Mouse (Mus musculus) kidney, postnatal 4 days (tissue): Measurements from ENCODE around the gene Mettl7a2.
"Not testable (repeated sequence)": the region's sequence is repeated elsewhere in the genome, so short reads cannot be mapped to it uniquely, and the experiment has no call there.

Experiments used
- DNase-seq, 2 experiments: peaks; one replicate each; pipeline ENCODE4 v3.0.0; 2021; ENCODE audit warnings: mixed read lengths in 2 of 2

The Mettl7a2 gene

DNA sequence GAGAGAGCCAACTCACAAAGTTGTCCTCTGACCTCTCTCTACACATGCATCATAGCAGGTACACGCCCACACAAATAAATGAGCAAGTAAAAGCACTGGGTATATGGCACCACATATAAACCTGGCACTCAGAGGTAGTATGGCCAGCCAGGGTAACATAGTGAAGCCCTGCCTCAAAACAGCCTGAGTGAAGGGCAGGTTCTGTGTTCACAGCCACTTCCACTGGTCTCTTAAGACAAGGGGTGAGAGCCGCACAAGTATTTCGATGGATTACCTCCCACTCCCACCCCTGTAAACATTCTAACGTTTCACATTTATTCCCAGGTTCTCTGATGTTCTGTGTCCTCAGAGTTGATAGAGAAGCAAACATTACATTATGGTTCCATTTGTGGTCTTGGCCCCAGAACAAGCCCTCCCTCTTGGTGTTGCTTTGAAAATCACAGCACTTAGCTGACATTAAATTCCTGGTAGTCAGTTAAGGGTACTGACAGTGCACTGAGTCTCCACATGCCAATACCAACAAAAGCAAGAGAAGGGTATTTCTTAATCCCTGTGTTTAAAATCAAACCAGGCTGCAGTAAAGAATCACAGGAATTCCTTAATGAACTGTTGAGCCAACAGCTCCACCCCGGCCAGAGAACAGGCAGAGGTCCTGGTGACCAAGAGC, 11.6 kb upstream of the Mettl7a2 start:
- not testable (repeated sequence) for DNase-seq

- no peak for DNase-seq
Observed at GRCm38 (mm10) chr15:100345484-100345883, 7.5 kb upstream of the Mettl7a2 start.

GRCm38 (mm10) chr15:100346761-100347160, 6.2 kb upstream of the Mettl7a2 start:
- DNase-seq, result peak; percentile 63 to 80

DNA sequence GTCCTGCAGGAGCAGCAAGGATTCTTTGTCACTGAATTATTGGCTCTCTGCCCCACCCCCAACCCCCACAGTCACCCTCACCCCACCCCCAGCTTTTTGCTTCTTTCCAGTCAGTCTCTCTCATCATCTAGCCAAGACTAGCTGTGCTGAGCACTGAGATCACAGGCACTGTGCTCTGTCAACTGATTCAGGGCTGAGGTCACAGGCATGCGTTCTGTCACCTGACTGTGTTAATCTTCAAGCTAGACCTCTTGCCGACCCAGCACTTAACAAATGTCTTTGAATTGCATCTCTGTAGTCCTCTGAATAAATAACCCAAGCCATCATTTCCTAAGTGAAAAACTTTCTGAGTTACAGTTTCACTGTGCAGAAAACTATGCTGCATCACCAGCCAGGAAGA, 3.5 kb upstream of the Mettl7a2 start:
- peak; percentile 38 to 63 for DNase-seq

GRCm38 (mm10) chr15:100351501-100352060, 1.4 kb upstream of the Mettl7a2 start:
- DNase-seq, result peak in 1 of 2 experiments; percentile 33

DNA sequence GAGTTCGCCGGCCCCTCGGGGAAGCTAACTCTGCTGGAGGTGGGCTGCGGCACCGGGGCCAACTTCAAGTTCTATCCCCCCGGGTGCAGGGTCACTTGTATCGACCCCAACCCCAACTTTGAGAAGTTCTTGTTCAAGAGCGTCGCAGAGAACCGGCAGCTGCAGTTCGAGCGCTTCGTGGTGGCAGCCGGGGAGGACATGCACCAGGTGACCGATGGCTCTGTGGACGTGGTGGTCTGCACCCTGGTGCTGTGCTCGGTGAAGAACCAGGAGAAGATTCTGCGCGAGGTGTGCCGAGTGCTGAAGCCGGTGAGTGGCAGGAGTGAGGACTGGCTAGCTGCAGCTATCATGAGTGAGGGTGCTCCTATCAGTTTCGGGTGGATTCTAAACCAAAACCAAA, 399 bp downstream of the Mettl7a2 start:
- DNase-seq, result not testable (repeated sequence)

GRCm38 (mm10) chr15:100355876-100356275, 2.9 kb downstream of the Mettl7a2 start:
- no peak for DNase-seq

- no peak for DNase-seq
Observed at GRCm38 (mm10) chr15:100364242-100364641, 11.2 kb downstream of the Mettl7a2 start, which contains the start of gene Higd1c. Higd1c (plus strand) TSS chr15:100364542.

- DNase-seq, result not testable (repeated sequence)
Observed at GRCm38 (mm10) chr15:100365967-100366366, 13.0 kb downstream of the Mettl7a2 start.

DNA sequence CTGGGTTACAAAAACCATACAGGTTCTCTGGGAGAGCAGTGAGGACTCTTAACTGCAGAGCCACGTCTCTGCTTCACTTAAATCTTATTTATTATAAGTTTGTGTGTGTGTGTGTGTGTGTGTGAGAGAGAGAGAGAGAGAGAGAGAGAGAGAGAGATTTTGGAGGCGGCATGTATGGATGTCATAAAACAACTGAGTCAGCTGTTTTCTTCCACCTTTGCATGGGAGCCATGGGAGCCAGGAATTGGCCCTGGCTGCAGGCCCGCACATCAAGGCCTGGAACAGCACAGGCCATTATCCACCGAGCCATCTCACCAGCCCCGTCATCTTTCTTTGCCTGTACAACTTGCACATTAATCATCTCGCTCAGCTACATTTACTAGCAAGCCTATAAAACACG, 14.1 kb downstream of the Mettl7a2 start:
- no peak for DNase-seq

DNA sequence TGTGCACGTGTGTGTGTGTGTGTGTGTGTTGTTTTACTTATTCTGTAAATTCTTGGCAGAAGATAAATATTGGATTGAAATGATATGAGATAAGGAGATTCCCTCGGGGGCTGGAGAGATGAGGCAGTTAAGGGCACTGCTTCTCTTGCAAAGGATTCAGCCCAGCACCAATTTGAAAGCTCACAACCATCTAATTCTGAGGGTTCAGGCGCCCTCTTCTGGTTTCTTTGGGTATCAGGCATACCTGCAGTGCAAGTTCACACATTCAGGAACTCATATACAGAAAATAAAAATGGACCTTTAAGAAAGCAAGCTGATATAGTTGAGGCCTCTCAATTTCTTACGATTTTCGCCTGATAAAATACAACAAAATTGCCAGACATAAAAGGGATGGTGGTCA, 22.1 kb downstream of the Mettl7a2 start:
- peak; percentile 70 to 79 for DNase-seq

GRCm38 (mm10) chr15:100377847-100378505, 25.0 kb downstream of the Mettl7a2 start:
- DNase-seq, result not testable (repeated sequence)

- DNase-seq, result no peak
Observed at GRCm38 (mm10) chr15:100379658-100380057, 26.7 kb downstream of the Mettl7a2 start.

GRCm38 (mm10) chr15:100380104-100380503, 27.1 kb downstream of the Mettl7a2 start:
- no peak for DNase-seq

- DNase-seq, result no peak
Observed at GRCm38 (mm10) chr15:100385705-100386104, 32.7 kb downstream of the Mettl7a2 start.

- no peak for DNase-seq
Observed at GRCm38 (mm10) chr15:100387544-100388223, 34.7 kb downstream of the Mettl7a2 start.

DNA sequence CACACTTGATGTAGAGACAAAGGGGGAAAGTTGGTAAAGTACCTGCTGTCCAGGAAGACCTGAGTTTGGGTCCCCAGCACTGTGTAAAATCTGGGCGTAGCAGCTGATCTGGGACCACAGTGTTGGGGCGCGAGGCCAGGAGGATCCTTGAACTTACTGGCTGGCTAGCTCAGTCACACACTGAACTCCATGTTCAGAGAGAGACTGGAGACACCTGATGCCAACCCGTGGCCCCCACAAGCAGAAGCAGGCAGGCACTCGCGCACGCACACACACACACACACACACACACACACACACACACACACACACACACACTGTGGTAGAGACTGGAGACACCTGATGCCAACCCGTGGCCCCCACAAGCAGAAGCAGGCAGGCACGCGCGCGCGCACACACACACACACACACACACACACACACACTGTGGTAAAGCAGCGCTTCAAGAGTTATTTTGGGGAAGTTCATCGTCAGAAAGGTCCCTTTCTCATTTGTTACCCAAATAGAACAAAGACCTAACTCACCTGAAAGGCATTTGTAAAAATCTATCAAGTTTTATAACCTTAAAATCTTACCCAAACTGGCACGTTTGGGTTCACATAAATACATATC, 35.3 kb downstream of the Mettl7a2 start:
- no peak for DNase-seq

DNA sequence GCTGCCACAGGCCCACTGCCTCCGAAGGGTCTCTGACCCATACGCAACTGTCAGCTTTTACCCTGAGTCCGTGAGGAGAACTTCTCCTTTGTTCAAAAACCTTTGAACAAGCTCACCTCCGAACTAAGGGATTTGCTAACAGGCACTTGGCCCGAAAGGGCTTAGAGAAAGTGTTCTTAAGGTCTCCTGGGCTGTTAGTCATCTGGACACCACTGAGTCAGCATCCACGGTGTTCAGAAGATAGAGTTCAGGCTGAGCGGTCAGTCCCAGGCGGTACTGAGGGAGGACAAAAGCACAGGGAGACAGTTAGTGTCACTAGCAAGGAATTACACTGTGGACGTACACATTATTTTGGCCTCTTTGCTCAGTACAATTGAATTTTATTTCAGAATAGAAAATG, 35.9 kb downstream of the Mettl7a2 start:
- DNase-seq, result no peak

GRCm38 (mm10) chr15:100391066-100391465, 38.1 kb downstream of the Mettl7a2 start:
- DNase-seq, result no peak

- DNase-seq, result no peak
Observed at GRCm38 (mm10) chr15:100391599-100391998, 38.6 kb downstream of the Mettl7a2 start.

DNA sequence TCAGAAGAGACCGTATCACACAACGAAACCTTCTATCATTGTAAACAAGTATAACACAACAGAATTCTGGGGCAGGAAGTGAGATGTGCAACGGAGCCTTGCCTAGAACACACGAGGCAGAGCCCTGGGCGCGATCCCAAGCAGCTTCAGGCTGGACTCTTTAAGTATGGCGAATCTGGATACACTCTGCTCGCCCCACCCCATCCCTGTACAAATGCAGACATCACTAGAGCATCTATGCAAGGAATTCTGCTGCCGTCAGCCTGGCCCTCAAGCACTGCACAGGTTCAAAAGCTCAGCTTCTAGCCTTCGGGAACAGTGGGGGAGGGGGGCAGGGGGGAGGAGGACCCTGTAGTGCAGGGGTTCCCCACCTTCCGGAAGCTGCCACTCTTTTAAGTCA, 40.0 kb downstream of the Mettl7a2 start:
- DNase-seq, result peak in 1 of 2 experiments; percentile 39

- DNase-seq, result no peak
Observed at GRCm38 (mm10) chr15:100395561-100395960, 42.6 kb downstream of the Mettl7a2 start.
